Mouse (Mus musculus) granulocyte monocyte progenitor cell, adult 5-6 weeks (primary cell): Measurements from ENCODE around the gene Gm21852. TPM values are rescaled to one million over a fixed set of nuclear protein-coding genes. Genes with fewer than 3 reads are reported as not detected.
"Not testable (repeated sequence)": the region's sequence is repeated elsewhere in the genome, so short reads cannot be mapped to it uniquely, and the experiment has no call there.

Experiments used
- ATAC-seq: replicated peaks from 2 replicates; pipeline ENCODE4 v1.8.0; 2016; ENCODE audit warnings: mild to moderate bottlenecking, moderate TSS enrichment, inconsistent platforms; ENCODE audit not compliant: poor library complexity, severe bottlenecking
- total RNA-seq, 2 experiments: library from RNA; stranded (forward) in 1 of 2; stranded (reverse) in 1 of 2; fragments of 200-712, 200-1000 nt in 1 of 2; fragments of >200 nt in 1 of 2; fragmentation: Nextera tagmentation in 1 of 2; gene quantifications; 2 replicates each; pipeline ENCODE4 v1.2.3; 2014 to 2017

Gm21852 gene
- total RNA-seq (2014; fragmentation: Nextera tagmentation) = not detected in 2 replicates
- total RNA-seq (2017) = not detected in 2 replicates

DNA sequence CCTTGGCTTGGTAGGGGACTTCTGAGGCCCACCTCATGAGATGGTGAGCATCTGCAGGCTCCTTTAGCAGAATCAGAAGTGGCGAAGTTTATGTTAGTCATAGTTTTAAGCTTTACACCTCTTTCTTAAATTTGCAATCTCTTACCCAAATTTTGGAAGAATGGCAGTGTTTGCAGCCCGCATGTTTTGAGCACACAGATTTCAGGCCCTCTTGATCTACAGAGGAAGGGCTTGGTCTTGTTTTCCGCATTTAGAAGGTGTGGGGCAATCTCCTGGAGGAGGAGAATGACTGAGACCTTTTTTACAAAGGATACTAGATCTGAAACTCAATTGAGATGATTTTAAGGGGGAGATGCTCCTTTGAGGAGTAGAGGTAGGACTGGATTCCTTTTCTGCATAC is at the start of gene Gm21852:
TSS of gene Gm21852 (minus strand) at position 101 of the 400 bp plus-strand sequence.
- not testable (repeated sequence) for ATAC-seq

Other genes starting within 250 kb of the Gm21852 start
- not detected in 2 replicates for gene Gm21797, start 123.8 kb upstream of the Gm21852 start, total RNA-seq (2014; fragmentation: Nextera tagmentation)
- gene Gm21797, start 123.8 kb upstream of the Gm21852 start, total RNA-seq (2017) = not detected in 2 replicates
- not detected in 2 replicates for gene Gm20795, start 152.9 kb upstream of the Gm21852 start, total RNA-seq (2014; fragmentation: Nextera tagmentation)
- gene Gm20795, start 152.9 kb upstream of the Gm21852 start, total RNA-seq (2017) = not detected in 2 replicates